Mouse (Mus musculus) ES-E14 (cell line): Measurements from ENCODE around the gene Antxrl.

Experiments used
- CHD2 ChIP-seq: IDR thresholded peaks from 2 replicates; pipeline ENCODE4 v1.6.1; 2014; ENCODE audit warnings: mild to moderate bottlenecking, low read depth, low read length, inconsistent platforms
- HCFC1 ChIP-seq: IDR thresholded peaks from 2 replicates; pipeline ENCODE4 v1.6.1; 2012; ENCODE audit warnings: low read length, inconsistent platforms, borderline replicate concordance; ENCODE audit not compliant: insufficient read depth
- MAFK ChIP-seq: IDR thresholded peaks from 2 replicates; pipeline ENCODE4 v1.6.1; 2014; ENCODE audit warnings: mild to moderate bottlenecking, low read depth, low read length, inconsistent platforms; ENCODE audit not compliant: insufficient read depth
- ZC3H11A ChIP-seq: IDR thresholded peaks from 2 replicates; pipeline ENCODE4 v1.6.1; 2012; ENCODE audit warnings: low read depth, mild to moderate bottlenecking, inconsistent platforms, low read length, borderline replicate concordance
- ZNF384 ChIP-seq: IDR thresholded peaks from 2 replicates; pipeline ENCODE4 v1.6.1; 2012; ENCODE audit warnings: low read depth, low read length, inconsistent platforms

GRCm38 (mm10) chr14:34096161-34096560 lies 43.7 kb downstream of the Antxrl start:
- TF ChIP-seq CHD2 = no peak
- TF ChIP-seq HCFC1 = no peak
- TF ChIP-seq MAFK = no peak
- TF ChIP-seq ZC3H11A = no peak
- TF ChIP-seq ZNF384 = no peak
